Mouse (Mus musculus): ENCODE measurements around the gene Ccdc86. TPM values are rescaled to one million over a fixed set of nuclear protein-coding genes. Genes with fewer than 3 reads are reported as not detected.
A peak's percentile ranks its signal among the peaks of the same experiment; 100 is the strongest.

Gene Ccdc86
- polyA plus RNA-seq, 1 experiment: 4.0 TPM

- no peaks in the 10 kb centered on the region for H3K4me1 ChIP-seq (ENCODE audit: control insufficient read depth, insufficient read depth, insufficient read length, low read length)
- H3K27ac ChIP-seq (replicated peaks; ENCODE audit: low read depth, low read length): no peak overlapping the region
Measured at GRCm38 (mm10) chr19:10970457-10970856, 21.4 kb upstream of the Ccdc86 start.

GRCm38 (mm10) chr19:10968578-10968977 is 19.5 kb upstream of the Ccdc86 start:
- H3K4me3 ChIP-seq (ENCODE audit: insufficient read depth, low read depth, low read length): no peak overlapping the region
- H3K27ac ChIP-seq (replicated peaks; ENCODE audit: low read depth, low read length): no peak overlapping the region
- no peaks in the 10 kb centered on the region for H3K4me1 ChIP-seq (ENCODE audit: control insufficient read depth, insufficient read depth, insufficient read length, low read length)

More at GRCm38 (mm10) chr19:10970457-10970856, 21.4 kb upstream of the Ccdc86 start:
- H3K4me3 ChIP-seq (ENCODE audit: insufficient read depth, low read depth, low read length): no peak overlapping the region

GRCm38 (mm10) chr19:10965721-10966120 is 16.7 kb upstream of the Ccdc86 start:
- H3K4me1 ChIP-seq (ENCODE audit: control insufficient read depth, insufficient read depth, insufficient read length, low read length): no peaks in the 10 kb centered on the region
- H3K4me3 ChIP-seq (ENCODE audit: insufficient read depth, low read depth, low read length): no peak overlapping the region
- H3K27ac ChIP-seq (replicated peaks; ENCODE audit: low read depth, low read length): no peak overlapping the region

GRCm38 (mm10) chr19:10959978-10960346 is 10.9 kb upstream of the Ccdc86 start:
- Histone ChIP-seq H3K4me3 (ENCODE audit: insufficient read depth, low read depth, low read length) (no peak overlapping the region), H3K27ac (replicated peaks; ENCODE audit: low read depth, low read length) (no peak overlapping the region)

GRCm38 (mm10) chr19:10959085-10959977 is 10.3 kb upstream of the Ccdc86 start:
- Histone ChIP-seq H3K4me1 (ENCODE audit: control insufficient read depth, insufficient read depth, insufficient read length, low read length) (no peaks in the 10 kb centered on the region), H3K27ac (replicated peaks; ENCODE audit: low read depth, low read length) (no peak overlapping the region), H3K4me3 (ENCODE audit: insufficient read depth, low read depth, low read length) (no peak overlapping the region)

More at GRCm38 (mm10) chr19:10959978-10960346, 10.9 kb upstream of the Ccdc86 start:
- no peaks in the 10 kb centered on the region for H3K4me1 ChIP-seq (ENCODE audit: control insufficient read depth, insufficient read depth, insufficient read length, low read length)

GRCm38 (mm10) chr19:10952021-10952939 is 3.2 kb upstream of the Ccdc86 start:
- Histone ChIP-seq H3K27ac (replicated peaks; ENCODE audit: low read depth, low read length) (no peak overlapping the region), H3K4me3 (ENCODE audit: insufficient read depth, low read depth, low read length) (no peak overlapping the region), H3K4me1 (ENCODE audit: control insufficient read depth, insufficient read depth, insufficient read length, low read length) (0 out of 2 replicates have a peak, but pooled peaks cover 7% of the 10 kb centered on the region)

- Histone ChIP-seq H3K27ac (replicated peaks; ENCODE audit: low read depth, low read length) (no peak overlapping the region), H3K4me3 (ENCODE audit: insufficient read depth, low read depth, low read length) (peak overlapping the region; percentile 48), H3K4me1 (ENCODE audit: control insufficient read depth, insufficient read depth, insufficient read length, low read length) (0 out of 2 replicates have a peak, but pooled peaks cover 7% of the 10 kb centered on the region)
Measured at GRCm38 (mm10) chr19:10949558-10949957, 492 bp upstream of the Ccdc86 start.

- no peak overlapping the region for H3K27ac ChIP-seq (replicated peaks; ENCODE audit: low read depth, low read length)
- H3K4me1 ChIP-seq (ENCODE audit: control insufficient read depth, insufficient read depth, insufficient read length, low read length): 0 out of 2 replicates have a peak, but pooled peaks cover 7% of the 10 kb centered on the region
- peak overlapping the region; percentile 94 for H3K4me3 ChIP-seq (ENCODE audit: insufficient read depth, low read depth, low read length)
Measured at GRCm38 (mm10) chr19:10948416-10948815, 650 bp downstream of the Ccdc86 start.

GRCm38 (mm10) chr19:10947219-10947618 is 1.8 kb downstream of the Ccdc86 start:
- Histone ChIP-seq H3K4me1 (ENCODE audit: control insufficient read depth, insufficient read depth, insufficient read length, low read length) (0 out of 2 replicates have a peak, but pooled peaks cover 7% of the 10 kb centered on the region), H3K4me3 (ENCODE audit: insufficient read depth, low read depth, low read length) (peak overlapping the region; percentile 5; the same call in 1 of the 2 replicates), H3K27ac (replicated peaks; ENCODE audit: low read depth, low read length) (no peak overlapping the region)

GRCm38 (mm10) chr19:10946506-10946905 is 2.6 kb downstream of the Ccdc86 start:
- no peak overlapping the region for H3K27ac ChIP-seq (replicated peaks; ENCODE audit: low read depth, low read length)
- no peak overlapping the region for H3K4me3 ChIP-seq (ENCODE audit: insufficient read depth, low read depth, low read length)
- 0 out of 2 replicates have a peak, but pooled peaks cover 7% of the 10 kb centered on the region for H3K4me1 ChIP-seq (ENCODE audit: control insufficient read depth, insufficient read depth, insufficient read length, low read length)

- Histone ChIP-seq H3K27ac (replicated peaks; ENCODE audit: low read depth, low read length) (no peak overlapping the region), H3K4me3 (ENCODE audit: insufficient read depth, low read depth, low read length) (no peak overlapping the region), H3K4me1 (ENCODE audit: control insufficient read depth, insufficient read depth, insufficient read length, low read length) (0 out of 2 replicates have a peak, but pooled peaks cover 7% of the 10 kb centered on the region)
Measured at GRCm38 (mm10) chr19:10943955-10944354, 5.1 kb downstream of the Ccdc86 start.

- H3K4me1 ChIP-seq (ENCODE audit: control insufficient read depth, insufficient read depth, insufficient read length, low read length): no peaks in the 10 kb centered on the region
- peak overlapping the region; percentile 33 for H3K4me3 ChIP-seq (ENCODE audit: insufficient read depth, low read depth, low read length)
- H3K27ac ChIP-seq (replicated peaks; ENCODE audit: low read depth, low read length): no peak overlapping the region
Measured at GRCm38 (mm10) chr19:10940801-10941457, 8.1 kb downstream of the Ccdc86 start.

- H3K4me3 ChIP-seq (ENCODE audit: insufficient read depth, low read depth, low read length): peak overlapping the region; percentile 33
- H3K4me1 ChIP-seq (ENCODE audit: control insufficient read depth, insufficient read depth, insufficient read length, low read length): no peaks in the 10 kb centered on the region
- H3K27ac ChIP-seq (replicated peaks; ENCODE audit: low read depth, low read length): no peak overlapping the region
Measured at GRCm38 (mm10) chr19:10940097-10940800, 8.8 kb downstream of the Ccdc86 start.

GRCm38 (mm10) chr19:10938771-10939170 is 10.3 kb downstream of the Ccdc86 start:
- Histone ChIP-seq H3K27ac (replicated peaks; ENCODE audit: low read depth, low read length) (no peak overlapping the region), H3K4me3 (ENCODE audit: insufficient read depth, low read depth, low read length) (no peak overlapping the region), H3K4me1 (ENCODE audit: control insufficient read depth, insufficient read depth, insufficient read length, low read length) (no peaks in the 10 kb centered on the region)
